Mouse (Mus musculus) G1E (cell line): ENCODE results near the gene Csnk2a2. TPM values are rescaled to one million over a fixed set of nuclear protein-coding genes. Genes with fewer than 3 reads are reported as not detected.

Experiments used
- ATAC-seq: 2 replicates; pipeline ENCODE4 v1.8.0; 2016; ENCODE audit warnings: mild to moderate bottlenecking; ENCODE audit not compliant: insufficient number of reproducible peaks, poor library complexity, low FRiP score, severe bottlenecking; ENCODE audit errors: extremely low read depth
- DNase-seq: peaks from one replicate; pipeline ENCODE4 v3.0.0; 2012; ENCODE audit warnings: low spot score
- H3K27me3 ChIP-seq: 2 replicates; pipeline ENCODE4 v1.6.1; 2012; ENCODE audit warnings: mild to moderate bottlenecking, low read length, inconsistent platforms; ENCODE audit not compliant: insufficient read depth
- H3K36me3 ChIP-seq: replicated peaks from 2 replicates; pipeline ENCODE3; 2012; ENCODE audit warnings: mild to moderate bottlenecking, inconsistent platforms
- H3K4me1 ChIP-seq: 2 replicates; pipeline ENCODE4 v1.6.1; 2012; ENCODE audit warnings: low read depth, low read length, inconsistent platforms, mixed read lengths; ENCODE audit not compliant: insufficient read depth
- H3K4me3 ChIP-seq: 2 replicates; pipeline ENCODE4 v1.5.1; 2012; ENCODE audit warnings: low read depth, mild to moderate bottlenecking, inconsistent platforms, low read length, moderate library complexity, mixed read lengths
- H3K9me3 ChIP-seq: replicated peaks from 2 replicates; pipeline ENCODE4 v1.6.1; 2012; ENCODE audit warnings: inconsistent platforms
- CTCF ChIP-seq: IDR thresholded peaks from 2 replicates; pipeline ENCODE4 v1.5.1; 2012; ENCODE audit warnings: low read depth, low read length, inconsistent platforms, mixed read lengths
- GATA1 ChIP-seq: IDR thresholded peaks from 2 replicates; pipeline ENCODE4 v1.6.1; 2012; ENCODE audit warnings: borderline replicate concordance, low read length, inconsistent platforms, mixed read lengths
- GATA2 ChIP-seq: IDR thresholded peaks from 2 replicates; pipeline ENCODE4 v1.6.1; 2012; ENCODE audit warnings: low read depth, low read length, inconsistent platforms, borderline replicate concordance
- POLR2AphosphoS5 ChIP-seq: IDR thresholded peaks from 2 replicates; pipeline ENCODE4 v1.6.1; 2012; ENCODE audit warnings: low read depth, low read length, inconsistent platforms; ENCODE audit not compliant: insufficient replicate concordance
- TAL1 ChIP-seq: conservative IDR thresholded peaks from 2 replicates; pipeline ENCODE4 v1.6.1; 2012; ENCODE audit warnings: low read depth, low read length, inconsistent platforms, mixed read lengths
- polyA plus RNA-seq: library from polyadenylated mRNA; stranded (reverse); fragments of >175 nt; gene quantifications from 2 replicates; pipeline ENCODE4 v1.2.3, GENCODE M21; 2012
- total RNA-seq, 2 experiments: library from RNA; stranded (forward) in 1 of 2; stranded (reverse) in 1 of 2; fragments of 200-1000 nt in 1 of 2; fragments of >200 nt in 1 of 2; fragmentation: Nextera tagmentation in 1 of 2; gene quantifications; 2 replicates each; pipeline ENCODE4 v1.2.3; 2014 to 2017

The Csnk2a2 gene
- total and polyA plus RNA-seq, 3 experiments, result 30.8 to 300 (median 45.0) TPM

DNA sequence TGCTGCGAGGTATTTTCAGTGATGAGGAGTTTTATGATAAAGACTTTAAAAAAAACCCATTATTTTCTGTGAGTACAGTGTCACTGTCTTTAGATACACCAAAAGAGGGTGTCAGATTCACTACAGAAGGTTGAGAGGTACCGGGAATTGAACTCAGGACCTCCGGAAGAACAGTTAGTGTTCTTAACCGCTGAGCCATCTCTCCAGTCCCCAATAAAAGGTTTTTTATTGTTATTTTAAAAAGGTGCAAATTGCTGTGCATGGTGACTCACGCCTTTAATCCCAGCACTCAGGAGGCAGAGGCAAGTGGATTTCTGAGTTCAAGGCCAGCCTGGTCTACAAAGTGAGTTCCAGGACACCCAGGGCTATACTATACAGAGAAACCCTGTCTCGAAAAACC lies 5.6 kb upstream of the Csnk2a2 start:
- H3K36me3 ChIP-seq, result no peaks in the 10 kb centered on the region
- DNase-seq, result no peak
- no peaks in the 10 kb centered on the region for H3K9me3 ChIP-seq
- TF ChIP-seq TAL1 (no peak), CTCF (no peak), GATA1 (no peak), GATA2 (no peak), POLR2AphosphoS5 (no peak)
- peaks cover 37% of the 10 kb centered on the region for H3K27me3 ChIP-seq
- peaks cover 9% of the 10 kb centered on the region; the same call in 1 of the 2 replicates for H3K4me1 ChIP-seq
- no peak overlapping the region for H3K4me3 ChIP-seq
- ATAC-seq, result no peak

DNA sequence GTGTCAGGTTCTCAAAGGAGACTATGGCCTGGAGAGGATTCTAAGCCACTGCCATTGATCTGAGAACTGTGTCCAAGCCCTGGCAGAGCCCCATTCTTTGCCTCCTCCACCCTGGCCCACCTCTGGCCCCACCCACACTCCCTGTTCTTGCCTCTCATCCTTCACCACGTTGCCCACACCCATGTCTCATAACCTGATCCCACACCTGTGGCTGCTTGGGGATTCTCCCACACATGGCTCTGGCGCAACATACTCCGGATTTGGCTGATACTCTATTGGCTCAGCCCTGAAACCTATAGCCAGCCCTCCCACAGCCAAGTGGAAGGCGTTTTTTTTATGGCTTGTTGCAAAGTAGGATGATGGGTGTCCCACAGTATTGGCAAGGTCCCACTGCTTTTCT lies 2.2 kb upstream of the Csnk2a2 start:
- Histone ChIP-seq H3K4me3 (no peak overlapping the region), H3K9me3 (no peaks in the 10 kb centered on the region), H3K36me3 (peaks cover 8% of the 10 kb centered on the region), H3K27me3 (peaks cover 16% of the 10 kb centered on the region), H3K4me1 (peaks cover 17% of the 10 kb centered on the region)
- ATAC-seq (no peak), DNase-seq (no peak)
- TF ChIP-seq GATA2 (no peak), CTCF (no peak), POLR2AphosphoS5 (no peak), TAL1 (no peak), GATA1 (no peak)

DNA sequence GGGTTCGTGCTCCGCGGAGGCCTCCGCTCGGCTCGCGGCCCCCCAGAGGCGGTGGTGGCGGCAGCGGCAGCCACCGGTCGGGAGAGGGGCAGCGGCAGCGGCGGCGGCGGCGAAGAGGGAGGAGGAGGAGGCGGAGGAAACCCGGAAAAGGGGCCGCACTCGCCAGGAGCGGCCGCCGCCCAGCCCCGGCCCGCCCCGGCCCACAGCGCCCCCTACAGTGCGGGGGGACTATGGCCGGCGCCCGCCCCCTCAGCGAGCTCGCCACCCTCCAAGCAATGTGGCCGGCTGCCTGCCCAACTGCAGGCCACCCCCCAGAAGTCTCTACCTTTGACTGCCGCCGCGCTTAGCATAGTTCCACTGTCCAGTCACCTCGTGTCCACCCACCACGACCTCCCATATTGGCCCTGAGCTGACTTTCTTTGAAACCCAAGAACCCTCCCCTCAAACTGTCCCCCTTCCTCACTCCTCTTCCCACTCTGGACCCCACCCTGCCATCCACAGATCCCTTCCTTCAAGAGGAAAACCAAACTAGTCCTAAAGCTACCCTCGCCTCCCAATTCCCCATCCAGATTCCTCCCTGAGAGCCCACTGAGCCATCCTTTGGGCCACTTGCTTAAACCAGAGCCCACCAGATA lies 1.0 kb downstream of the Csnk2a2 start:
- H3K36me3 ChIP-seq, result peaks cover 38% of the 10 kb centered on the region
- peaks cover 32% of the 10 kb centered on the region for H3K4me1 ChIP-seq
- DNase-seq (peak; percentile 82), ATAC-seq (peak; percentile 62)
- peaks cover 4% of the 10 kb centered on the region; the same call in 1 of the 2 replicates for H3K27me3 ChIP-seq
- TF ChIP-seq CTCF, result 0 out of 2 replicates have a peak, but pooled peaks have one; percentile 20
- TF ChIP-seq POLR2AphosphoS5, result no peak
- no peaks in the 10 kb centered on the region for H3K9me3 ChIP-seq
- peak overlapping the region; percentile 85 for H3K4me3 ChIP-seq

DNA sequence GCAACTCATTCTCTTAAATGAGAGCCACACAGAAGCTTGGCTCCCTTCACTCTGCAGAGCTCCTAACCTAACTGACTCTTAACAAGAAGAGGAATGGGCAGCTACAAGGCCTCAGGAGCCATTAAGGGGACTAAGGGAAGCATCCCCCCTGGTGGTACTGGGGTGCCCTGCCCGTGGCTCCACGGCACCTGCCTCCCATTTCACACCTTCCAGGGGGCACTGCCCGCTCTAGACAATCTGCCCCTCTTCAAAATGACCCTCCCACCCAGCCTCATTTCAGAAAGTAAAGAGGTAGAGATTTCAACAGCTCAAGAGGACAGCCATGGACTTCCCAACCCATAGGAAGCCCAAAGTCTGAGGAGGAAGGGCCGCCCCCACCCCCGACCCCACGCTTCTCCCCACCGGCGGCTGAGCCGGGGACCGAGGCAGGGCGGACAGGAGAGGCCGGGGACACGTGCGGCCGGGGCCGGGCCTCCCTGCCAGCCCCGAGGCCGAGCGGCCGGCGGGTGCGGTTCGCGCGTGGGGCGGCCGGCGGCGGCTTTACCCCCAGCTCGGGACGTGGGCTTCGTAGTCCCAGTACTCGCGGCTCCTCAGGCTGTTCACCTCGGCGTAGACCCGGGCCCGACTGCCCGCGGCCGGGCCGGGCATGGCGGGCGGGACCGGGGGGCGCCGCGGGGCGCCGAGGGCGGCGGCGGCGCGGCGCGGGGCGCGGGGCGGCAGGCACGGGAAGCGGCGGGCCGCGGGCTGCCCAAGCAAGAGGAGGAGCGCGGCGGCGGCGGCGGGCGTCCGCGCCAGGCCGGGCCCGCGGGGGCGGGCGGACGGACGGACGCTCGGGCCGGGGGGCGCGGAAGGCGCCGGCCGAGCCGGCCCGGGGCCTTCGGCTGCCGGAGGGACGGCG lies 1.8 kb downstream of the Csnk2a2 start:
- Histone ChIP-seq H3K36me3 (peaks cover 46% of the 10 kb centered on the region), H3K4me1 (peaks cover 33% of the 10 kb centered on the region), H3K4me3 (peak overlapping the region; percentile 85), H3K27me3 (peaks cover 4% of the 10 kb centered on the region; the same call in 1 of the 2 replicates), H3K9me3 (no peaks in the 10 kb centered on the region)
- peak; percentile 38 for DNase-seq
- ATAC-seq, result no peak
- no peak for TF ChIP-seq POLR2AphosphoS5
- 0 out of 2 replicates have a peak, but pooled peaks have one; percentile 11 for TF ChIP-seq CTCF
- no peak for TF ChIP-seq GATA1

DNA sequence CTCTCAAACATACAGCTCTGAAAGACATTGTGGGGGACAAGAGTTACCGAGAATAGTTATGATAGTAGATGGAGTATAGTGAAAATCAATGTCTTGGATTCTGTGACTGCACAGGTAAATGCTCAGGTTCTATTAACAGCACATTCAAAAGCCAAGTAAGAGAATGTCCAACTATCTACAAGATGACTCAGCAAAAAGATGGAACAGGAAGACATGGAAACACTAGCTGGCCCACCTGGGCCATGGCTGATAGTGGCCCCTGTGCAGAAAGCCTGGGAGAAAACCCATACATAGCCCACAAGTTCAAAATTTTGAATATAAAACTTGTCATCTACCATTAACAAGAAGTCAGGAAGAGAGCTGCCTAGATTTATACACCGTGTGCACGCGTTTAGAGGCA lies 19.8 kb downstream of the Csnk2a2 start:
- TF ChIP-seq POLR2AphosphoS5 (no peak), CTCF (no peak)
- DNase-seq (no peak), ATAC-seq (no peak)
- peaks cover 94% of the 10 kb centered on the region for H3K36me3 ChIP-seq
- no peaks in the 10 kb centered on the region for H3K27me3 ChIP-seq
- H3K9me3 ChIP-seq, result no peaks in the 10 kb centered on the region
- H3K4me1 ChIP-seq, result peaks cover 7% of the 10 kb centered on the region; the same call in 1 of the 2 replicates
- H3K4me3 ChIP-seq, result no peak overlapping the region

DNA sequence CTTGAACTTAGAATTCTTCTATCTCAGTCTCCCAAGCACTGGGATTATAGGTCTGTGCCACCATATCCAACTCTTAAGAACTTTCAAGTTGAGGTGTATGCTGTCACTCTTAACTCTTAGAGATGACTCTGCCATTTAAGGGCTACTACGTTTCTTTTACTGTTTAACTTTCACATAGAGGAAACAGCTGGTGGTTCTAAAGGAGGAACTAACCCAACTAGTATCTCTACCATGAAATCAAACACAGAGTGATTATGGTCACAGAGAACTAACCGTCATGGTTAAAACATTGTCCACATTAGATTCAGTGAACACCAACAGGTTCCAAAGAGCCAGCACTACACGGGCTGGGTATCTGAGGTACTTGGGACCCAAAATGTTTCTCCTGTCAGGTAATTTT lies 20.8 kb downstream of the Csnk2a2 start:
- Histone ChIP-seq H3K4me3 (no peak overlapping the region), H3K9me3 (no peaks in the 10 kb centered on the region), H3K4me1 (peaks cover 7% of the 10 kb centered on the region; the same call in 1 of the 2 replicates), H3K36me3 (peaks cover 95% of the 10 kb centered on the region), H3K27me3 (no peaks in the 10 kb centered on the region)
- TF ChIP-seq GATA2 (no peak), TAL1 (no peak), GATA1 (no peak), CTCF (no peak), POLR2AphosphoS5 (no peak)
- no peak; the same call in 1 of the 2 replicates for ATAC-seq
- DNase-seq, result no peak
